Mouse (Mus musculus): Measurements from ENCODE around the gene Sbno2. TPM values are rescaled to one million over a fixed set of nuclear protein-coding genes. Genes with fewer than 3 reads are reported as not detected.

Gene Sbno2
- polyA plus RNA-seq, 1 experiment = 25.4 TPM

GRCm38 (mm10) chr10:80103032-80103431, 2.3 kb downstream of the Sbno2 start:
- Histone ChIP-seq H3K27ac (ENCODE audit: insufficient read depth, low read length) (peak overlapping the region; percentile 12; the same call in 1 of the 2 replicates), H3K4me1 (ENCODE audit: control insufficient read depth, insufficient read depth, low read length) (peaks cover 13% of the 10 kb centered on the region), H3K27me3 (ENCODE audit: control insufficient read depth, insufficient read depth, low read length) (no peaks in the 10 kb centered on the region), H3K4me3 (replicated peaks; ENCODE audit: insufficient read depth, low read depth, low read length) (peak overlapping the region; percentile 97)
- TF ChIP-seq CTCF (IDR thresholded peaks at IDR 0.05; ENCODE audit: borderline replicate concordance, insufficient read depth, low read depth, low read length) = no peak
- no peak for TF ChIP-seq POLR2A (IDR thresholded peaks at IDR 0.05; ENCODE audit: borderline replicate concordance, insufficient read depth, low read length)
- WGBS = 75% methylated on average over 2 of the region's 2 CpGs
- DNase-seq = no peak

DNA sequence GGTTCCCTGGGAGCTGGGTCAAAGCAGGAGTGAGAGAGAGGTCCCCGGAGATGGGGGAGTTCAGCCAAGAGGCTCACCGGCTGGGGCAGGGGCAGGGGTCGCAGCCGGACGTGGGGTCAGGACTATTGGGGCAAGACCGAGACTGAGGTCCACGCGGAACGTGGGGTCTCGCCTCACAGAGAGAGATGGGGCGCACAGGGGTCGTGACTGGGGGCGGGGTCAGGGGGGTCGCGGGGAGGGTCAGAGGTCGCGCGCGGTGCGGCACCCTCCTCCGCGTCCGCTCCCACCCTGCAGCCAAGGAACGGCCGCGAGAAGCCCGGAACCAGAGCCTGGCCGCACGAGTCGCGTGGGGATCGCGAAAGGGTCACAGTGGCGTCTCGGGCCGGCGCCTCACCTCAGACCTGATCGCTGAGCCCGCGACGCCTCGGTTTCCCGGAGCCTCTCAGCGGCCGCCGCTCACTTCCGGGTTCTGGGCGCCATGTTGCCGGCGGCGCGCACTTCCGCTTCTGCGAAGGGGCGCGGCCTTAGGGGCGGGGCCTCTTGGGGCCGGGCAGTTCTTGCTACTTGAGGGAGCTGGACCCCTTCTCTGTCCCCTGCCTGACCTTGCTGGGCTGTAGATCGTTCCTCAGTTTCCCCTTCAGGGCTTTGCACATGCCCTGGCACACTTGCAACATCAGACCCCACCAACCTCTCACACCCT, 3.0 kb downstream of the Sbno2 start:
- DNase-seq = peak; percentile 84 to 85
- TF ChIP-seq CTCF (IDR thresholded peaks at IDR 0.05; ENCODE audit: borderline replicate concordance, insufficient read depth, low read depth, low read length) (no peak), POLR2A (IDR thresholded peaks at IDR 0.05; ENCODE audit: borderline replicate concordance, insufficient read depth, low read length) (peak; percentile 77)
- peaks cover 13% of the 10 kb centered on the region for H3K4me1 ChIP-seq (ENCODE audit: control insufficient read depth, insufficient read depth, low read length)
- H3K27ac ChIP-seq (ENCODE audit: insufficient read depth, low read length) = peak overlapping the region; percentile 67
- WGBS = under 1% methylated on average over 59 of the region's 59 CpGs
- H3K27me3 ChIP-seq (ENCODE audit: control insufficient read depth, insufficient read depth, low read length) = no peaks in the 10 kb centered on the region
- H3K4me3 ChIP-seq (replicated peaks; ENCODE audit: insufficient read depth, low read depth, low read length) = peak overlapping the region; percentile 97

DNA sequence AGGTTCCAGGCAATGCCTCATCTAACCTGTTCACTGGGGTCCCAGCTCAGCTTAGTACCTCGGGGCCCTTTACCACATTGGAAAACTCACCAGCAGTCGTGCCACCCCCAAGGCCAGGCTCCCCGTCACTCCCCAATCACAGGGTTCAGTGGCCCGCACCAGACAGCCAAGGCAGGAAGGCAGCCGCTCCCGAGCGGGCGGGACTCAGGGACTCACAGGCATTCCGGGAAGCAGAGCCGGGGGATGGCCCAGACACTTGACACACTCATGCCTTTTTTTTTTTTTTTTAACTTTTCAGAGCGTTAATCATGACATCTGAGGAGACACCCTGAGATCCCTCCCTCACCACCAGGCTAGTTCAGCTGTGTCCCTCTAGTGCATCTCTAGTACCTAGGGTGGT, 4.4 kb downstream of the Sbno2 start:
- Histone ChIP-seq H3K27me3 (ENCODE audit: control insufficient read depth, insufficient read depth, low read length) (no peaks in the 10 kb centered on the region), H3K4me1 (ENCODE audit: control insufficient read depth, insufficient read depth, low read length) (peaks cover 13% of the 10 kb centered on the region), H3K4me3 (replicated peaks; ENCODE audit: insufficient read depth, low read depth, low read length) (no peak overlapping the region), H3K27ac (ENCODE audit: insufficient read depth, low read length) (no peak overlapping the region)
- DNase-seq = no peak
- 61% methylated on average over 11 of the region's 11 CpGs for WGBS
- TF ChIP-seq POLR2A (IDR thresholded peaks at IDR 0.05; ENCODE audit: borderline replicate concordance, insufficient read depth, low read length) (no peak), CTCF (IDR thresholded peaks at IDR 0.05; ENCODE audit: borderline replicate concordance, insufficient read depth, low read depth, low read length) (no peak)

GRCm38 (mm10) chr10:80098630-80099029, 6.7 kb downstream of the Sbno2 start:
- DNase-seq = no peak
- peaks cover 18% of the 10 kb centered on the region for H3K4me1 ChIP-seq (ENCODE audit: control insufficient read depth, insufficient read depth, low read length)
- H3K27me3 ChIP-seq (ENCODE audit: control insufficient read depth, insufficient read depth, low read length) = no peaks in the 10 kb centered on the region
- TF ChIP-seq POLR2A (IDR thresholded peaks at IDR 0.05; ENCODE audit: borderline replicate concordance, insufficient read depth, low read length) (no peak), CTCF (IDR thresholded peaks at IDR 0.05; ENCODE audit: borderline replicate concordance, insufficient read depth, low read depth, low read length) (no peak)
- 93% methylated on average over 5 of the region's 5 CpGs for WGBS
- H3K27ac ChIP-seq (ENCODE audit: insufficient read depth, low read length) = no peak overlapping the region
- H3K4me3 ChIP-seq (replicated peaks; ENCODE audit: insufficient read depth, low read depth, low read length) = no peak overlapping the region

DNA sequence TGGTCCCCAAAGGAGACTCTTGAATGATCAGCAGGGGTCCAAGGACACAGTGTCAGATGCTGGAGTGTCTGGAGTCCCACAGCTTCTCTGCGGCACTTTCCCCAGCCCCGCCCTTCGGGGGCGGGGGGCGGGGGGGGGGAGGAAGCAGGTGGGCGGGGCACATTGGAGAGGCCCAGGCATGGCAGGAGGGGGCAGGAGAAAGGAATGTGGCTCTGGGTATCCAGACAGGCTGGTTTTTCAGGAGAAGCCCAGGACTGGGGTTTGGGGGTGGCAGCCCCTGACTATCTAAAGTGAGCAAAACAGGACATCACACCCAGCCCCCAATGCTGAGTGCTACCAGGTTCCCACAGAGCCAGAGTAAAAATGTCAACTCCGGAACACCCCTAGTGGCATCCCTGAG, 8.1 kb downstream of the Sbno2 start:
- H3K27me3 ChIP-seq (ENCODE audit: control insufficient read depth, insufficient read depth, low read length) = no peaks in the 10 kb centered on the region
- peaks cover 15% of the 10 kb centered on the region for H3K4me1 ChIP-seq (ENCODE audit: control insufficient read depth, insufficient read depth, low read length)
- 20% methylated on average over 6 of the region's 7 CpGs for WGBS
- H3K27ac ChIP-seq (ENCODE audit: insufficient read depth, low read length) = no peak overlapping the region
- TF ChIP-seq CTCF (IDR thresholded peaks at IDR 0.05; ENCODE audit: borderline replicate concordance, insufficient read depth, low read depth, low read length) (no peak), POLR2A (IDR thresholded peaks at IDR 0.05; ENCODE audit: borderline replicate concordance, insufficient read depth, low read length) (no peak)
- DNase-seq = no peak
- H3K4me3 ChIP-seq (replicated peaks; ENCODE audit: insufficient read depth, low read depth, low read length) = no peak overlapping the region

GRCm38 (mm10) chr10:80095547-80095946, 9.8 kb downstream of the Sbno2 start:
- Histone ChIP-seq H3K4me1 (ENCODE audit: control insufficient read depth, insufficient read depth, low read length) (peaks cover 8% of the 10 kb centered on the region), H3K4me3 (replicated peaks; ENCODE audit: insufficient read depth, low read depth, low read length) (no peak overlapping the region), H3K27ac (ENCODE audit: insufficient read depth, low read length) (no peak overlapping the region), H3K27me3 (ENCODE audit: control insufficient read depth, insufficient read depth, low read length) (no peaks in the 10 kb centered on the region)
- no peak for DNase-seq
- TF ChIP-seq POLR2A (IDR thresholded peaks at IDR 0.05; ENCODE audit: borderline replicate concordance, insufficient read depth, low read length) (no peak), CTCF (IDR thresholded peaks at IDR 0.05; ENCODE audit: borderline replicate concordance, insufficient read depth, low read depth, low read length) (no peak)
- WGBS = 79% methylated on average over 5 of the region's 5 CpGs

DNA sequence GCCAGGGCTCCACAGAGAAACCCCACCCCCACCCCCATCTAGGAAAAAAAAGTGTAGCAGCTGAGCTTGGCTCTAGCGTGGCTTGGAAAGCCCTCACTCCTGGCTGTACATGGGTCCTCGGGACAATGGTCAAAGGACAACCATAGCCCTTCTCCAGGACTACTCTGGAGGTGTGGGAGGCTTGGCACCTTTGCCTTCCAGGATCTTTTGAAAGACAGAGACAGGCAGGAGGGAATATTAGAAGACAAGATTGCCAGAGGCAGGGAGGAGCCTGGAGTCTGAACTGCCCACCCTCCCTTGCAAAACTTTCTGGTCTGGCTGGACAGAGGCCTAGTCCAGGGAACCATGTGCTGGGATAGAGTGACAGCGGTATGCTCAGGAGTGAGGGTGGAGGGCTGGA, 10.7 kb downstream of the Sbno2 start:
- H3K27me3 ChIP-seq (ENCODE audit: control insufficient read depth, insufficient read depth, low read length) = no peaks in the 10 kb centered on the region
- TF ChIP-seq CTCF (IDR thresholded peaks at IDR 0.05; ENCODE audit: borderline replicate concordance, insufficient read depth, low read depth, low read length) (no peak), POLR2A (IDR thresholded peaks at IDR 0.05; ENCODE audit: borderline replicate concordance, insufficient read depth, low read length) (no peak)
- no peak for DNase-seq
- WGBS = 57% methylated on average over 3 of the region's 3 CpGs
- H3K4me3 ChIP-seq (replicated peaks; ENCODE audit: insufficient read depth, low read depth, low read length) = no peak overlapping the region
- no peak overlapping the region for H3K27ac ChIP-seq (ENCODE audit: insufficient read depth, low read length)
- peaks cover 8% of the 10 kb centered on the region for H3K4me1 ChIP-seq (ENCODE audit: control insufficient read depth, insufficient read depth, low read length)

DNA sequence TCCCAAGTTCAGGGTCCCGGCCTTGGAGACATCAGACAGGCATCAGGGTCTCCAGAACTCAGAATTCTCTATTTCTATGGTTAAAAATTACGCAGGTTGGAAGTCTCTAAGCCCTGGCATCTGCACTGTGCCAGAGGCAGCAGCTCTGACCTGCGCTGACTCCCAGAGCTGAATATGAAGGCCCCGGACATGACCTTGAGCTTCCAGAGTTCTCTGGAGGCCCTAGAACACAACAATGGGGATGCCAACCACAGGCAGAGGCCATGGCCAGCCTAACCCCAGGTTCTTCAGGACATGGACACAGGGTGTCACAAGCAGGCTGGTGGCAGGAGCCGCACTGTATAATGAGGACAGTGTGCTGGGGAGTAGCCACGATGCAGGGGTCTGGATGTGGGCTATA, 11.3 kb downstream of the Sbno2 start:
- no peaks in the 10 kb centered on the region for H3K27me3 ChIP-seq (ENCODE audit: control insufficient read depth, insufficient read depth, low read length)
- no peak for TF ChIP-seq CTCF (IDR thresholded peaks at IDR 0.05; ENCODE audit: borderline replicate concordance, insufficient read depth, low read depth, low read length)
- DNase-seq = no peak
- H3K4me1 ChIP-seq (ENCODE audit: control insufficient read depth, insufficient read depth, low read length) = peaks cover 10% of the 10 kb centered on the region
- H3K4me3 ChIP-seq (replicated peaks; ENCODE audit: insufficient read depth, low read depth, low read length) = no peak overlapping the region
- H3K27ac ChIP-seq (ENCODE audit: insufficient read depth, low read length) = no peak overlapping the region
- WGBS = 91% methylated on average over 6 of the region's 6 CpGs
